Mouse (Mus musculus) heart, postnatal 10 days (tissue): ENCODE measurements at regions not wholly inside any gene's neighbourhood (a gene's known extent, or its start where the extent isn't known, plus 50 kb on each side); places are given as distances from the start of the nearest gene placed in this dataset.

ENCODE experiments used
- DNase-seq, 2 experiments: peaks; one replicate each; pipeline ENCODE4 v3.0.0; 2021
- intact Hi-C: fragments of 180-260 bp; cut with DNase I; formaldehyde crosslinking; loops from one replicate; pipeline ENCODE4 v1.15.1; 2025

GRCm38 (mm10) chr3:17999789-18000485, 51.7 kb downstream of the Cypt12 start:
- intact Hi-C loops, result no loop called here
- DNase-seq, result peak in 1 of 2 experiments; percentile 0
